Mouse (Mus musculus) right cerebral cortex, postnatal 10 days (tissue): ENCODE measurements around the gene Fhad1.

ENCODE experiments used
- DNase-seq, 2 experiments: peaks; one replicate each; pipeline ENCODE4 v3.0.0; 2021; ENCODE audit warnings: low spot score in 2 of 2

The Fhad1 gene

GRCm38 (mm10) chr4:141932785-141933574 lies 81.9 kb downstream of the Fhad1 start:
- DNase-seq: no peak

- DNase-seq: no peak
Observed at GRCm38 (mm10) chr4:141931526-141931925, 83.4 kb downstream of the Fhad1 start.

DNA sequence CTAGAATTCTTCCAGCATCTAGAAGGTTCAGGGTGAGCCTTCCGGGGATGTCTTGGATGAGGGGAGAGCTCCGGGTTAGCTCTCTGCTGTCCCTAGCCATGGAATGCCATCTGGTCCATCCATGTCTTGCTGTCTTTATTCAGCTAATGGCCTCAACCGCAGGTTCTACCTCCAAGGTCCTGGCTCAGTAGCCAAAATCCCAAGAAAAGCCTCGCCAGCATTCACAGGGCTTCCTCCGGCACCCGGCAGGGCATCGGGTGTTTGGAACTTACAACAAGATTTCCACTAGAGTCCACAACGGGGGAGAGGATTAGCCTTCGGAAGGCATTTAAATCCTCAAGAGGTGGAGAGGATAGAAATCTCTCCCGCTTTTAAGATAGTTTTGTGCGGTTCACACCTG lies 84.9 kb downstream of the Fhad1 start:
- no peak for DNase-seq

DNA sequence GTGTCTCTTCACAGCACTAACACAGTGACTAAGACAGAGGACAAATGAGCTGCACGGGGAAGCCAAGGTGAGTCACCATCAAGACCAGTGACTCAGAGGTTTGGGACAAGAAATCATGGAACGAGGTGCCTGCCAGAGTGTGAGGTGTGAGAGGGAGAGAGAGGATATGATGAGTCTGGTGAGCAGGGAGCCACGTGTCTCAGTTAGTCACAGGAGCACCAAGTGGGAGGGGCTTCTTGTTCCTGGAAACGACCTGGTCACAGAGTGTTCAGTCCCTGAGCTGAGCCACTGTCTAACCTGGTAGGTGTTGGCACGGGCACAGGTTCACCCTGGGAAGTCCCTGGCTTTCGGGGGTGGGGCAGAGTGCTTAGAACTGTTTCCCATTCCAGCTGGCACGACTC lies 86.0 kb downstream of the Fhad1 start:
- no peak for DNase-seq

- DNase-seq: no peak
Observed at GRCm38 (mm10) chr4:141925781-141926345, 89.0 kb downstream of the Fhad1 start.

DNA sequence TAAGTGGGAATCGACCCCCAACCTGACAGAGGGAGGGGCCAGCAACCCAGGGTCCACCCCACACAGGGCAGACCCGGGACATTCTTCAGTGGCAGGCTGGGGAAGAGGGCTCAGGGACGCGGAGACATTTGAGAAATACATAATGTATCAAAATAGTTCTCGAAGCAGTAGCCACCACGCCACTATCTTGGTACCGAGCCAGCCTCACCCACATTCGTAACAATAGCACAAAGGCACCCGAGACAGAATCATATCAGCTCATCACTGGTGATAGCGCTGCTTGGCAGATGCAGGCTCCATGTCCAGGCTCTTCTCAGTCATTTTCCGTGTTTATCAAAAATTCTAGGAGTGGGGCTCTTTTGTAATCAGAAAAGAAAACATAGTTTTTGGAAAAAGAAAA lies 90.9 kb downstream of the Fhad1 start:
- DNase-seq: peak; percentile 42 to 48

DNA sequence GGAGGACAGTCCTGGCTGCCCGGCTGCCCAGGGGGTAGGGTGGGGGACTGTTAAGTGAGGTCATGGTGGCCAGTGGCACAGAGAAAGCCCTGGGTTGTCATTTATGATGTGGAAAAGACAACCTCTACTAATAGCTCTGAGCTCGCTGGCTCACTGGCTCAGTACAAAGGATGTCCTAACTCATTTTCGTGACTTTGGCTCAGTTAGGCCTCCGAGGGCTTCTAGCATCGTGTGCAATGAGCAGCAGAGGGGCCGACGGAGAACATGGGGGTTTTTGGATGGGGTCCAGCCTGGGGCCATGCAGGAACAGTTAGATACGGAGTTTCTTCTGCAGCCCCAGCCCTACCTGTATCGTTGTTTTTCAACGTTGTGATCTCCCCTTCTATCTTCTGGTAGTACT lies 94.5 kb downstream of the Fhad1 start:
- DNase-seq: no peak

DNA sequence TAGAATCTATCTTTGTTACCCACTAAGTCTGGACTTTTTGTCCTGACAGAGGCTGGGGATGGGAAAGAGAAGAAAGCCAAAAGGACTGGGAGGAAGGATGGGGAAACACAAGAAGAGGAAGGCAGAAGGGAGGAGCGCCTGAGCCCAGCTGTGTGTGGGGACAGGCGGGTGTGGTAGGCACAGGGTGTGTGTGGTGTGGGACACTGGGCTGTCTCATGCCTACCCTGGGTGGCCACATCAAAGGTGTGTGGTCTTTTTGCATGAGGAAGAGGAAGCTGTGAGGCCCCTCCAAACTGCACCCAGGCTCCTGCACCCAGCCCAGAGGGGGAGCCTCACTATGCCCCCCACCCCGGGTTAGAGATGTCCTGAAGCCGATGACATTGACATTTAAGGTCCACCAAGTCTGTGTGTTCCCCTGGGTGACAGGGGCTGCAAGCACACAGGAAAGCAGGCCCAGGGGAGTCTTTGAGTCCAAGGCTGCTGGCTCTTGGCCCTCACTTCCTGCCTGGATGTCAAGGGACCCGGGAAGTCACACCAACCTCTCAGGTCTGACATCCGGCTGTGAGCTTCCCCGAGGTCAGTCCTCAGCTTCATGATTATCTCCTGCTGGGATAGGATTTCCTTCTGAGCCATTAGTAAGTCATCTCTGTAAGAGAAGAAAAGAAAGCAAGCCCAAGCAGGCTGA lies 97.0 kb downstream of the Fhad1 start:
- DNase-seq: no peak

DNA sequence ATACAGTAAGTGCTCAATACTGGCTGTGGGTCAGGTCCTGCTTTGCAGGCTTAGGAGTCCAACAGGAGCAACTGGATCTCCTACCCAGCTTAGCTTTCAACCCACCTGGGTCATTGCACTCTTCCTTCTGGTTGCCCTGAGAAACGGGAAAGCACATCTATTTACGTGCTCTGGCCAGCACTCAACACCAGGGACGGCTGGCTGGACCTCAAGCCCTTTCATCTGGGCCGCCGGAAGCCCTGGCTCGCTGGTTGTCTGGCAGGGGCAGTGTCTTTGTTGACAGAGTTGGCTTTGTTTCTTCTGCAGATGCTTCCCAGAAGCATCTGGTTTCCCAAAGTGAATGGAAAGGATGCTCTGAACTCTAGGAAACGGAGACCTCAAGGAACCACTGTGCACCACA lies 100.8 kb downstream of the Fhad1 start:
- DNase-seq: peak; percentile 67 to 68

- DNase-seq: no peak
Observed at GRCm38 (mm10) chr4:141913201-141913993, 101.5 kb downstream of the Fhad1 start.

DNA sequence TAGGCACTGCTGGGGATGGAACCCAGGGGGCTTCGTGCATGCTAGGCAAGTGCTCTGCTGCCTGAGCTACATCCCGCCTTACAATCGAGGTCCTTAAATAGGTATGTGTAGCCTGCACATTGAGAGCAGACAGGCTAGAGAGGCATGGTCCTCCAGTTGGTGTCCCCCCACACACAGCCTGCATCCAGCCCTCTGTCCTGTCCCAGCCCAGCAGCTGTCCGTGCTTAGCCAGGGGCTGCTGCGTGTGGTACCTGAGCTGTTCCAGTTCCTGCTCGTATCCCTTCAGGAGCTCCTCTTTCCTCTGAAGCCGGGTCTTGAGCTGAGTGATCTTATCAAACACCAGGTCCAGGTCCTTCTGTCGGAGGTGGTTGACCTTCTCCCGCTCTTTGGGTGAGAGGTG lies 110.2 kb downstream of the Fhad1 start:
- DNase-seq: no peak

DNA sequence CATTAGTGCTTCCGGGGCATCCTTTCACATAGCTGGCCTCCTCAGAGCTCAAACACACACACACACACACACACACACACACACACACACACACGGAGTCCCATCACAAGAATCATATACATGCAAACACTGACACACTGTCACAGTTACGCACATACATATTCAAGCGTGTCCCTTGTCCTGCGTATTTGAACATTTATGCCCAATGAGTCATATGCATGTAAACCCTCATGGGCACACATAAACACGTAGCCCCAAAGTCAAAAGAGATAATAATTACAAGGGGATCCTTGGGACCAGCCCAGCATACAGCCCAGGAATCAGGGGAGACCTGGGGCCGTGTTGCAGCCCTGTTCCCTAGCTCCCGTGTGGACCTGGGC lies 112.4 kb downstream of the Fhad1 start:
- no peak for DNase-seq

- DNase-seq: peak; percentile 57 to 61
Observed at GRCm38 (mm10) chr4:141901711-141902478, 113.0 kb downstream of the Fhad1 start.

GRCm38 (mm10) chr4:141900421-141900820 lies 114.5 kb downstream of the Fhad1 start:
- DNase-seq: no peak

GRCm38 (mm10) chr4:141899936-141900335 lies 114.9 kb downstream of the Fhad1 start:
- DNase-seq: peak; percentile 68 to 74

GRCm38 (mm10) chr4:141898905-141899304 lies 116.0 kb downstream of the Fhad1 start:
- no peak for DNase-seq

GRCm38 (mm10) chr4:141897838-141898237 lies 117.0 kb downstream of the Fhad1 start:
- no peak for DNase-seq

GRCm38 (mm10) chr4:141897225-141897624 lies 117.7 kb downstream of the Fhad1 start:
- DNase-seq: peak; percentile 74 to 75

DNA sequence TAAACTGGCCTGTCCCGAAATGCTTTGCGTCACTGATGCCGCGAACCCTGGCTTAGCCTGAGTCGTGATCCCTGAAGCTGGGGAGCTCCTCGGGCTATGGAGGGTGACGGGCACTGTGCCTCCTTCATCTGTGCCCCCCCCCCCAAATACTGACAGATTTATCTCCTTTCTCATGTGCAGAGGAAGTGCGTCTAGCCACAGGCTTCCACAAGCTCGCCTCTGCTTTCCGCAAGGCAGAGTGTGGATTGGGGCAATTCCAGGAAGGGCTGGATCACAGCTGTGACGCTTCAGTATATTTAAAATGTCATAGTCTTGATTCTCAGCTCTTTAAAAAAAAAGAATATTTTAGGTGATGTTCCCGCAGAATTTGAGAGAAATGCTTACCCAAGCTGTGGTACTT lies 119.1 kb downstream of the Fhad1 start:
- DNase-seq: peak; percentile 55 to 61

DNA sequence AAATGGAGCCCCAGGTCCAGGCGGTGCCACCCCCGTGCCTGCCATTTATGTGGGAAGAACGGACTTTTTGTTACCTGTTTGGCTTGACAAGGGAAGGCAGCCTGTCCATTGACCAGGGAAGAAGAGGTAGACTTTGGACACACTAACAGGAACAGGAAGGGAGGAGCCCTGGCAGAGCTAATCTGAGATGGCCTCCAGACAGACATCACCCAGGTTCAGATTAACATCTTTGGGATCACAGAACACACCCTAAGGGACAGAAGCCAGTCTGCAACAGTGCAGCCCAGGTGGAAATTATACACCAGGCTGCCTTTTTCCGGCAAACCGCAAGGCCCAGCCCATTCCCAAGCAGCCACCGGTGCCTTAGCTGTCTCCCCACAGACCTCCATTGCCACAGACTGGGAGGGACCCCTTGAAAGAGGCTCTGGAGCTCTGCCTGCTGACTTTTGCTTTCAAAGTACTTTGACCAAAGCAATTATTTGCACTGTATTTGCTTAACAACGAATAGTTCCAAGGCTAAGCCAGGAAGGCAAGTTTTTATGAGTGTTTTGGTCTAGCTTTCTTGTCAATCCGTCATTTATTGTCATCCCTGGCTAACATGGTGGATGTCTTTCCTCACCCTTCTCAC lies 121.6 kb downstream of the Fhad1 start:
- no peak for DNase-seq

- DNase-seq: no peak
Observed at GRCm38 (mm10) chr4:141886385-141886968, 128.4 kb downstream of the Fhad1 start.
